Mouse (Mus musculus) lung, postnatal 0 days (tissue): ENCODE measurements around the gene Macf1.

Source experiments
- CTCF ChIP-seq: IDR thresholded peaks from 2 replicates; pipeline ENCODE4 v1.5.1; 2016; ENCODE audit warnings: antibody characterized with exemption, mild to moderate bottlenecking
- EP300 ChIP-seq: IDR thresholded peaks from 2 replicates; pipeline ENCODE4 v1.6.1; 2016; ENCODE audit warnings: antibody characterized with exemption, mild to moderate bottlenecking, control low read depth

DNA sequence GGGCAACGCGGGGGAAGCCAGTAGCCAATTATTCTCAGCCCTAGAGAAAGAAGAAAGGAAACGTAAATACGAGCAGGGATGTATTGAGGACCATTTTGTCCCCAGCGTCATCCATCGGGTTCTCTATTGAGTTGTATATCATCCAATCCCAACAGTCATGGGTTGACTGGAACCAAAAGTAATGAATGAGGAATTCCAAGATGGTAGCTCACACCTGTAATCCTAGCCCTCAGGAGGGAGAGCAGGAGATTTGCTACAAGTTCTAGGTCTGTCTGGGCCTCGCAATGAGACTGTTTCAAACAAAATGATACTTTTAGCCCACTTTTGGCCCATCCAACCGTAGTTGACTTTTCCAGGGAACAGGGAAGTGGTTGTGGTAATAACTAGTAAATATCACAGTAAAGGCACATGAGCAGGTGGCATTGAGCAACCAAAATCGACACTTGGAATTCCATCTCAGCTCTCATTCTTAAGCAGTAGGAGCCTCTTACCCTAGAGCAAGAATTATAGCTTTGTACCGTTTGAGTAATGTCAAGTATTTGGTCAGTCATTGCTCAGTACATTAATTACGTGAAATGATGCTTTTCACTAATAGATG is 18.4 kb downstream of the Macf1 start:
- TF ChIP-seq CTCF (no peak), EP300 (peak; percentile 89)
